Mouse (Mus musculus) T-helper 1 cell (primary cell): ENCODE data around the gene Oscp1.

Source experiments
- in situ Hi-C: fragments of 300-600 bp; cut with MboI, MseI; formaldehyde crosslinking; loops from one replicate; pipeline ENCODE4 v1.15.1; 2025; ENCODE audit warnings: high pct_unique_total_duplicates

Oscp1 gene

GRCm38 (mm10) chr4:126058134-126058996, at the start of gene Oscp1:
Gene Oscp1 (plus strand): TSS chr4:126058565.
- in situ Hi-C loops: no loop called here

- in situ Hi-C loops: no loop called here
These were observed 40.6 kb upstream of the Oscp1 start for GRCm38 (mm10) chr4:126017676-126018332.

- in situ Hi-C loops: no loop called here
These were observed 39.3 kb upstream of the Oscp1 start for GRCm38 (mm10) chr4:126018966-126019538.

GRCm38 (mm10) chr4:126024303-126024900, 34.0 kb upstream of the Oscp1 start, which contains the start of gene Csf3r:
Gene Csf3r (plus strand): TSS chr4:126024550.
- in situ Hi-C loops: no loop called here

- in situ Hi-C loops: no loop called here
These were observed 32.6 kb upstream of the Oscp1 start for GRCm38 (mm10) chr4:126025801-126026200.

GRCm38 (mm10) chr4:126027980-126028379, 30.4 kb upstream of the Oscp1 start:
- in situ Hi-C loops: no loop called here

GRCm38 (mm10) chr4:126029042-126029441, 29.3 kb upstream of the Oscp1 start:
- in situ Hi-C loops: no loop called here

- in situ Hi-C loops: no loop called here
These were observed 27.7 kb upstream of the Oscp1 start for GRCm38 (mm10) chr4:126030705-126031104.

GRCm38 (mm10) chr4:126035413-126035812, 23.0 kb upstream of the Oscp1 start:
- in situ Hi-C loops: no loop called here

GRCm38 (mm10) chr4:126046851-126047585, 11.3 kb upstream of the Oscp1 start, which contains the start of gene Mrps15:
Gene Mrps15 (plus strand): TSS chr4:126046925.
- in situ Hi-C loops: loop anchor here (5.0 kb wide), 1 partner anchor 1350 kb away; no protein-coding TSS in a partner anchor

GRCm38 (mm10) chr4:126051617-126052016, 6.7 kb upstream of the Oscp1 start:
- in situ Hi-C loops: no loop called here

- in situ Hi-C loops: no loop called here
These were observed 895 bp upstream of the Oscp1 start for GRCm38 (mm10) chr4:126057207-126058133.

GRCm38 (mm10) chr4:126058997-126059362, 615 bp downstream of the Oscp1 start:
- in situ Hi-C loops: no loop called here

- in situ Hi-C loops: no loop called here
These were observed 4.5 kb downstream of the Oscp1 start for GRCm38 (mm10) chr4:126062856-126063255.

GRCm38 (mm10) chr4:126065241-126065640, 6.9 kb downstream of the Oscp1 start:
- in situ Hi-C loops: no loop called here

GRCm38 (mm10) chr4:126067401-126068077, 9.2 kb downstream of the Oscp1 start:
- in situ Hi-C loops: no loop called here

GRCm38 (mm10) chr4:126068842-126069241, 10.5 kb downstream of the Oscp1 start:
- in situ Hi-C loops: no loop called here

GRCm38 (mm10) chr4:126077833-126078232, 19.5 kb downstream of the Oscp1 start:
- in situ Hi-C loops: no loop called here

GRCm38 (mm10) chr4:126079266-126079665, 20.9 kb downstream of the Oscp1 start:
- in situ Hi-C loops: no loop called here

- in situ Hi-C loops: no loop called here
These were observed 23.2 kb downstream of the Oscp1 start for GRCm38 (mm10) chr4:126081601-126082000.
